In genomic region chr9:64138896-64139295, GRCm38 (mm10) we compare ENCODE assay signal across 11 mouse cellular contexts. TPM values are rescaled to one million over a fixed set of nuclear protein-coding genes. Genes with fewer than 3 reads are reported as not detected.
DNase-seq lines count a peak whose midpoint lies in the region; ATAC-seq and TF ChIP-seq lines count a peak whose summit lies in the region.
"Not testable (repeated sequence)": the region's sequence is repeated elsewhere in the genome, so short reads cannot be mapped to it uniquely, and the experiment has no call there.
"Had no signal": no experiment of that assay in that cellular context is flagged by ENCODE, and none has a peak within 500 bp of the region (broad histone marks: within the 10 kb centered on the region; RNA-seq: fewer than 3 reads in every experiment).

No protein-coding gene starts in this region.

- not testable (repeated sequence) for H3K79me2 ChIP-seq in CH12.LX (replicated peaks; ENCODE audit: control insufficient read depth, extremely low read depth, insufficient read depth, poor library complexity, severe bottlenecking)

- not testable (repeated sequence) for H3K9ac ChIP-seq in CH12.LX (ENCODE audit: insufficient read depth, low read depth); liver, postnatal 0 days (replicated peaks)

- ATAC-seq in liver, postnatal 0 days: not testable (repeated sequence)

- H3K4me1 ChIP-seq in CH12.LX (ENCODE audit: control insufficient read depth in 1 of 2, insufficient read depth in 2 of 2); bone marrow, adult 2 months (ENCODE audit: control insufficient read depth, insufficient read depth, low read length); embryonic facial prominence, embryonic 10.5 days; liver, postnatal 0 days (ENCODE audit: insufficient read depth): not testable (repeated sequence)

- H3K27ac ChIP-seq in CH12.LX (ENCODE audit: insufficient read depth, low read depth); bone marrow, adult 2 months (ENCODE audit: control insufficient read depth, insufficient read depth, low read depth, low read length, poor library complexity); embryonic facial prominence, embryonic 10.5 days (replicated peaks); liver, postnatal 0 days (ENCODE audit: low read depth): not testable (repeated sequence)

- H3K9me3 ChIP-seq in CH12.LX (replicated peaks; ENCODE audit: low read length); embryonic facial prominence, embryonic 10.5 days; liver, postnatal 0 days (ENCODE audit: low read length): not testable (repeated sequence)

- H3K4me3 ChIP-seq in CH12.LX (replicated peaks in 1 of 3; ENCODE audit: low read depth in 2 of 3, low read length in 2 of 3, poor library complexity in 1 of 3); bone marrow, adult 2 months (replicated peaks; ENCODE audit: control insufficient read depth, low read depth, low read length); embryonic facial prominence, embryonic 10.5 days; liver, postnatal 0 days (ENCODE audit: low read depth, low read length): not testable (repeated sequence)

- dilution Hi-C loops in CH12.LX (cut with MboI; ENCODE audit: extremely low pct_ligation_motif_present, extremely low pct_unique_long_range_greater_than_20kb, low sequenced_read_pairs): not testable (repeated sequence)

- not testable (repeated sequence) for TF ChIP-seq EP300 in CH12.LX (IDR thresholded peaks at IDR 0.05; ENCODE audit: low read length); liver, postnatal 0 days (IDR thresholded peaks at IDR 0.05; ENCODE audit: low read depth)

- not testable (repeated sequence) for H3K4me2 ChIP-seq in CH12.LX (ENCODE audit: insufficient read depth, low read depth, poor library complexity, severe bottlenecking); liver, postnatal 0 days (ENCODE audit: low read depth, low read length)

- DNase-seq in CH12.LX (ENCODE audit: extremely low read depth): peak; percentile 50
- peak; percentile 53 for DNase-seq in embryonic facial prominence, embryonic 10.5 days (ENCODE audit: low spot score)
- DNase-seq in heart, postnatal 14 days: peak; percentile 37 to 68
- DNase-seq in layer of hippocampus, adult 18-20 months (ENCODE audit: low spot score in 2 of 2): peak; percentile 14 to 75
- DNase-seq in liver, postnatal 0 days: peak; percentile 44
- DNase-seq in ovary, postnatal 36 days (ENCODE audit: low spot score): peak; percentile 22
- DNase-seq in thymus, postnatal 10 days (ENCODE audit: low spot score in 2 of 2): peak; percentile 12 to 52

- not testable (repeated sequence) for H3K27me3 ChIP-seq in CH12.LX (replicated peaks); embryonic facial prominence, embryonic 10.5 days (replicated peaks; ENCODE audit: low read depth, poor library complexity, severe bottlenecking); liver, postnatal 0 days (ENCODE audit: insufficient read depth, low read length)

- in situ Hi-C loops in CH12.LX (cut with MboI; ENCODE audit: low pct_ligation_motif_present, low pct_unique_long_range_greater_than_20kb, low sequenced_read_pairs): not testable (repeated sequence)

- peaks cover 36 to 70% of the 10 kb centered on the region in 2 experiments for H3K36me3 ChIP-seq in CH12.LX (replicated peaks in 1 of 2; ENCODE audit: control insufficient read depth in 1 of 2, insufficient read depth in 1 of 2, low read length in 1 of 2)
- H3K36me3 ChIP-seq in embryonic facial prominence, embryonic 10.5 days (replicated peaks): peaks cover 77% of the 10 kb centered on the region
- H3K36me3 ChIP-seq in liver, postnatal 0 days (replicated peaks; ENCODE audit: insufficient read depth, low read length): peaks cover 26% of the 10 kb centered on the region

- 3% methylated on average over 6 of the region's 6 CpGs for WGBS in bone marrow, adult 2 months
- WGBS in embryonic facial prominence, embryonic 10.5 days: 10% methylated on average over 6 of the region's 6 CpGs
- WGBS in liver, postnatal 0 days (ENCODE audit: insufficient replicate concordance): 7% methylated on average over 6 of the region's 6 CpGs

- intact Hi-C loops in heart, postnatal 14 days (cut with DNase I): loop anchor here (2.0 kb wide), 1 partner anchor 134 kb away; no protein-coding TSS in a partner anchor

- peak; percentile 35 for TF ChIP-seq RAD21 in CH12.LX (IDR thresholded peaks at IDR 0.05; ENCODE audit: low read depth, low read length)

- TF ChIP-seq CTCF in CH12.LX (conservative IDR thresholded peaks at IDR 0.05 in 1 of 2, IDR thresholded peaks at IDR 0.05 in 1 of 2; ENCODE audit: low read depth in 2 of 2, low read length in 2 of 2): peak; percentile 61 to 64
- TF ChIP-seq CTCF in bone marrow, adult 2 months (IDR thresholded peaks at IDR 0.05; ENCODE audit: control insufficient read depth, insufficient read depth, low read length): peak; percentile 60
- peak; percentile 76 for TF ChIP-seq CTCF in liver, postnatal 0 days (IDR thresholded peaks at IDR 0.05; ENCODE audit: low read depth)

- TF ChIP-seq POLR2A in CH12.LX (IDR thresholded peaks at IDR 0.05; ENCODE audit: low read depth, low read length); bone marrow, adult 2 months (IDR thresholded peaks at IDR 0.05; ENCODE audit: borderline replicate concordance, control insufficient read depth, low read depth, low read length): not testable (repeated sequence)

TF ChIP-seq in CH12.LX, 34 proteins besides CTCF, POLR2A, EP300 and RAD21:
- TF ChIP-seq NRF1 (IDR thresholded peaks at IDR 0.05; ENCODE audit: low read depth, low read length): peak; percentile 72

RNA-seq across cellular contexts. Expression of gene Lctl, which starts 21.9 kb away (rescaled TPM):
- total RNA-seq in CH12.LX (2012; rRNA removed): 0.38 and 0.55 TPM in 2 replicates
- not detected in 2 replicates for total RNA-seq in CH12.LX (2014; rRNA removed)
- 0.21 TPM in 1 of 2 replicates, not detected in the other for polyA plus RNA-seq in CH12.LX (2012; ENCODE audit: insufficient read length, low read depth)
- polyA plus RNA-seq in bone marrow, adult 2 months (2011; ENCODE audit: insufficient read depth, insufficient read length, low replicate concordance, missing spikeins): not detected in 2 replicates
- 0.11 TPM in 1 of 2 replicates, not detected in the other for polyA plus RNA-seq in embryonic facial prominence, embryonic 10.5 days (2016; fragmentation: Nextera tagmentation; extraction: Ambion mirVana)
- total RNA-seq in heart, postnatal 14 days (2021): under 1 TPM; 0.14 to 0.29 TPM
- not detected for total RNA-seq in layer of hippocampus, adult 18-20 months (2021)
- not detected in 2 replicates for polyA plus RNA-seq in liver, postnatal 0 days (2015; fragmentation: Nextera tagmentation; extraction: Ambion mirVana)
- polyA plus RNA-seq: forebrain, embryonic 13.5 days; hindbrain, embryonic 15.5 days; lung, embryonic 15.5 days had no signal

RNA-seq across cellular contexts. Expression of gene Zwilch, which starts 34.0 kb away (rescaled TPM):
- 49.3 and 59.6 TPM in 2 replicates for total RNA-seq in CH12.LX (2012; rRNA removed)
- 74.1 and 92.0 TPM in 2 replicates for total RNA-seq in CH12.LX (2014; rRNA removed)
- polyA plus RNA-seq in CH12.LX (2012; ENCODE audit: insufficient read length, low read depth): 72.8 and 82.9 TPM in 2 replicates
- 26.9 and 29.9 TPM in 2 replicates for polyA plus RNA-seq in bone marrow, adult 2 months (2011; ENCODE audit: insufficient read depth, insufficient read length, low replicate concordance, missing spikeins)
- 43.7 and 46.1 TPM in 2 replicates for polyA plus RNA-seq in embryonic facial prominence, embryonic 10.5 days (2016; fragmentation: Nextera tagmentation; extraction: Ambion mirVana)
- total RNA-seq in heart, postnatal 14 days (2021): 1 to 10 TPM; 1.9 to 3.8 TPM
- 1 to 10 TPM; 2.2 to 3.1 TPM for total RNA-seq in layer of hippocampus, adult 18-20 months (2021)
- polyA plus RNA-seq in liver, postnatal 0 days (2015; fragmentation: Nextera tagmentation; extraction: Ambion mirVana): 2.7 and 4.1 TPM in 2 replicates

RNA-seq across cellular contexts. Expression of gene Rpl4, which starts 34.3 kb away (rescaled TPM):
- 1,886 and 1,956 TPM in 2 replicates for total RNA-seq in CH12.LX (2012; rRNA removed)
- total RNA-seq in CH12.LX (2014; rRNA removed): 1,996 and 2,178 TPM in 2 replicates
- polyA plus RNA-seq in CH12.LX (2012; ENCODE audit: insufficient read length, low read depth): 3,885 and 4,069 TPM in 2 replicates
- 628 and 1,066 TPM in 2 replicates for polyA plus RNA-seq in bone marrow, adult 2 months (2011; ENCODE audit: insufficient read depth, insufficient read length, low replicate concordance, missing spikeins)
- 1,235 and 1,262 TPM in 2 replicates for polyA plus RNA-seq in embryonic facial prominence, embryonic 10.5 days (2016; fragmentation: Nextera tagmentation; extraction: Ambion mirVana)
- 100 to 1,000 TPM; 461 to 503 TPM for total RNA-seq in heart, postnatal 14 days (2021)
- total RNA-seq in layer of hippocampus, adult 18-20 months (2021): 100 to 1,000 TPM; 658 to 671 TPM
- 600 and 612 TPM in 2 replicates for polyA plus RNA-seq in liver, postnatal 0 days (2015; fragmentation: Nextera tagmentation; extraction: Ambion mirVana)

RNA-seq across cellular contexts. Expression of gene Snapc5, which starts 40.2 kb away (rescaled TPM):
- total RNA-seq in CH12.LX (2012; rRNA removed) (16.7 and 21.3 TPM in 2 replicates), CH12.LX (2014; rRNA removed) (34.3 and 38.2 TPM in 2 replicates)
- polyA plus RNA-seq in CH12.LX (2012; ENCODE audit: insufficient read length, low read depth): 24.9 and 33.3 TPM in 2 replicates
- polyA plus RNA-seq in bone marrow, adult 2 months (2011; ENCODE audit: insufficient read depth, insufficient read length, low replicate concordance, missing spikeins): 13.0 and 30.2 TPM in 2 replicates
- polyA plus RNA-seq in embryonic facial prominence, embryonic 10.5 days (2016; fragmentation: Nextera tagmentation; extraction: Ambion mirVana): 29.0 and 31.8 TPM in 2 replicates
- total RNA-seq in heart, postnatal 14 days (2021): 10 to 100 TPM; 20.0 to 22.9 TPM
- total RNA-seq in layer of hippocampus, adult 18-20 months (2021): 10 to 100 TPM; 15.6 to 19.6 TPM
- polyA plus RNA-seq in liver, postnatal 0 days (2015; fragmentation: Nextera tagmentation; extraction: Ambion mirVana): 12.7 and 14.8 TPM in 2 replicates
